Mouse (Mus musculus) T-helper 17 cell (primary cell): ENCODE measurements around the gene Ncdn.

Experiments used
- in situ Hi-C, 2 experiments: fragments of 300-600 bp; cut with MboI, MseI; formaldehyde crosslinking; loops; 1 replicate in 1 of 2; 2 replicates in 1 of 2; pipeline ENCODE4 v1.15.1; 2025; ENCODE audit warnings: high pct_unique_total_duplicates in 2 of 2

Gene Ncdn

GRCm38 (mm10) chr4:126753268-126754230, at the start of gene Ncdn, which contains the start of gene AU040320:
TSS of gene Ncdn (minus strand) at chr4:126753438.
TSS of gene AU040320 (plus strand) at chr4:126753544.
- in situ Hi-C loops, result loop anchor here in 1 of 2 experiments (5.0 kb wide), 1 partner anchor 196 kb away; the partner anchor contains the start of gene Clspn

- in situ Hi-C loops, result no loop called here
Observed at GRCm38 (mm10) chr4:126802174-126802573, 48.9 kb upstream of the Ncdn start.

- in situ Hi-C loops, result loop anchor here in 1 of 2 experiments (10.0 kb wide), 1 partner anchor 1342 kb away; no protein-coding TSS in a partner anchor
Observed at GRCm38 (mm10) chr4:126792341-126793102, 39.3 kb upstream of the Ncdn start.

DNA sequence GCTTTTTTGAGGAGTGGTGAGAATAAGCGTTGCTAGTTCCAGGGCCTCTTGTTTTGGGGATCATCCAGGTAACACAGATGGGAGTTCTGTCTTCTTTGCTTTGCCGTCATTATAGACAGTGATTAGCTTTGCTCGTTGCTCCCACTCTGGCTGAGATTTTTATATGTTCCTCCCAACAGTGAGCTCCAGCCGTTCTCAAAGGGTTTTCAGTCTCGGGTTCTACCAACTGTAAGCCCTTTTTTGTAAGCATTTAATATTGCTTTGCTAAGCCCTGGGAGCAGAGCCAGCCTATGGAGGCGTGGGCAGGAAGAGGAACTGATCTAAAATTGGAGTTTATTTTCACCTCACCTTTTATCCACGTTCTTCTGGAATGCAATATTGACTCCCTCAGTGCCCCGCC, 29.8 kb upstream of the Ncdn start:
- in situ Hi-C loops, result no loop called here

DNA sequence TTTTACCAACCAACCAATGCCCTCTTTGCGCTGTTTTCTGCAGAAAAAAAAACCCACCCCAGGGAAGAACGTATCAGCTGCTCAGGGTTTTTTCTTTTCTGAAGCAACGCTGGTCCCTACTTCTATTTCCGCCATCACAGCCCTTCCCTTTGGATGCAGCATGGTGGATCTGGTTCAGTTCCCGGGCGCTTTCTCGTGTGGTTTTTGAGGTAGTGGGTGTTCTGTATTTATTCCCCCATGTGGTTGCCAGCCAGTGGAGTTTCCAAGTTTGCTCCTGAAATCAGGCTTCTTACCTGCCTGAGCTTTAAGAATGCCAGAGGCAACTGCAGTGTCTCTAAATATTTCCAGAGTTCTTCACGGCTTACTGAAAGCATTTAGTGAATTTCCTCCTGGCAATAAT, 29.3 kb upstream of the Ncdn start:
- in situ Hi-C loops, result no loop called here

- in situ Hi-C loops, result no loop called here
Observed at GRCm38 (mm10) chr4:126781871-126782270, 28.6 kb upstream of the Ncdn start.

DNA sequence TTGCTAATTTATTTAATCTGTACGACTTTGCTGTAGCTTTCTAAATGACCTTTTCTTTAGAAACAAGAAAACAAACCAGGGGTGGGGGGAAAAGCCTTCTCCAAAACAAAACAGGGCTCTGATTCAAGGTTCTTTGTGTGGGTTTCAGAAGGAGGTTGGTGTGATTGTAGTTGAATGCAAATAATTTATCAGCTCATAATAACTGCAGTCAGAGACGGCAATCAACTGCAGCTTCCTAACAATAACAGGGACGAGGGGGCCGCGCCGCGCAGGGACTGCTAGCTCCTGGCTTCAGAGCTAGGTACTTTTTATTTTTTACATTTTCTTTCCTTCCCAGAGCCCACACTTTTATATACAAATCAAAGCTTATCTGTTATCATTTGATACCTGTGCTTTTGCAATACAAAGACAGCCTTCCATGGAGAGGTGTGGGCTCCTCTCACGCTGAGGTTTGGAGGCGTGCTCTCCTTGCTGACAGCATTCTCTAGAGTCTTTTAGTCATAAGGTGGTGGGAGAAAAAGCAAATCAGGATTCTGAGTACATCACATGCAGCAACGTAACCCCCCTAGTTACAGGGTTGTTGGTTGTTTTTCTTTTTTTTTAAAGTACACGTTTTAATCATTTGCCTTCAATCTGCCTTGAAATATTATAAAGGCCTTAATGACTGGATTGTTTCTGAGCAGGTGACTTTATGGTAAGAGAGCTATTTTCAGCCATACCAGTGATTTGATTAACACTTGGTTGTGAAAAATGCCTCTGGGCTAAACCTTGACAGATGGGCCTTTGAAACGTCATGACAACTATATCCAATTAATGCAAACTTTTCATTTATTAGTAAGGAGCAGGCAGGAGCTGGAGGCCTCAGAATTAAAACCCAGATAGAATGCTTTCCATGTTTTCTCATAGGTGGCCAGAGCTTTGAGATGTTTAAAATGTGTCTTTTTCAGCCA, 26.9 kb upstream of the Ncdn start:
- in situ Hi-C loops, result no loop called here

GRCm38 (mm10) chr4:126779148-126779581, 25.9 kb upstream of the Ncdn start:
- in situ Hi-C loops, result no loop called here

- in situ Hi-C loops, result no loop called here
Observed at GRCm38 (mm10) chr4:126775182-126775581, 21.9 kb upstream of the Ncdn start.

DNA sequence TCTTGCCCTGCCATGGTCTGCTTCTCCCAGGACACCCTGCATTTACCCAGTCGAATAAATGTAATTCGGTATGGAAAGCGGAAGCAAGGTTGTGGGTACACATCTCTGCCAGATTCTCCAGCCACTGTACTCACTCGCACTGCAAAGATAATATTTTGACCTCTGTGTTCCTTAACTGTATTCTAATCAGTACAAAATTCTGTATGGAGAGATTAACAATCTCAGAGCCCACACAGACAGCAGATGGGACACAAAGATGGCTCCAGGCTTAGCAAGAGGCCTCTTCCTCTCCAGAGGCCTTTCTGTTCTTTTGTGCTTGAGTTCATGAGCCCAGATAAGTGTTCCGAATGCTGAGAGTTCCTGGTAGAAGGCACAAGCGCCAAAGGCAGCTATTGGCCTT, 20.6 kb upstream of the Ncdn start:
- in situ Hi-C loops, result no loop called here

DNA sequence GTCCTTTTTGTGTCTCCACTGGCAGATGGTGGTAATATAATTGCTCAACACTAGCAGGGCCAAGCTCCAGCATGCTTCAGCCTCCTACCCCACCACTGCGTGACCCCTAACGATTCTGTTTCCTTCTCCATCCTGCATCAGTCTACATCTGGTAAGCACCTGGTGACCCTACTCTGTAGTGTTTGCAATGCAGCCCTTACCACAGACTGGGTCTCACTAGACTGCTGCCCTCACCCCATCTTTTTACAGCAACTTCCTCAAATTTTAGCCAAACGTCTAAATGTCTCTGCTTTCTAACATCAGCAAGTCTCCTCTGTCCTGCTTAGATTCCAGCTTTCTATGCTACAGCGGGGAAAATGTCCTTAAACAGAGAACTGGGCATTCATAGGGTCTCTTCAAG, 17.6 kb upstream of the Ncdn start:
- in situ Hi-C loops, result no loop called here

DNA sequence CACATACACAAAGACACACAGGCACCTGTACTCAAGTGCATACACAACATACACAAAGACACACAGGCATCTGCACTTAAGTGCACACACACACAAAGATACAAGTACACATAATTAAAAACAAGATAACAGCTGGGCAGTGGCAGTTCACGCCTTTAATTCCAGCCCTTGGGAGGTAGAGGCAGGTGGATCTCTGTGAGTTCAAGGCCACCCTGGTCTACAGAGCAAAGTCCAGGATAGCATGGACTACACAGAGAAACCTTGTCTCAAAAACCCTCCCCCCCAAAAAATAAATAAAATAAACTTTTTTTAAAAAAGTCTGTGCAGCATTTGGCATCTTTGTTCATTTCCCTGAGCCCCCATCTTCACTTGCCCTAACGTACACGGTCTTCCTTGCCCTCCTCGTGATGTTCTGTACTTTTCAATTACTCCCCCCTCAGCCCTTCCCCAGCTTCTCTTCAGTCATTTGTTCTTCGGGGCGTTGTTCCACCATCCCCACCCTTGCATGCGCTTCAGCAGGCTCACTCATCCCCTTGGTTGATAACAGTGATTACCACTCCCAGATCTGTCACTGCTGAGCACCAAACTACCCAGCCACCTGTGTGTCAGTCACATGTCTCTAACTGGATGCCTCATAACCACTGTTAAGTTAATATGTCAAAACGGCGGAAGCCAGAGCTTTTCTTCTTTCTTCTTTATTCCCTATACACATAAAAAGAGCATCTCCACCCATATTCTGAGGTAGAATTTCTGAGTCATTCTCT, 16.7 kb upstream of the Ncdn start:
- in situ Hi-C loops, result no loop called here

GRCm38 (mm10) chr4:126763483-126763882, 10.2 kb upstream of the Ncdn start:
- in situ Hi-C loops, result no loop called here

GRCm38 (mm10) chr4:126762586-126763359, 9.5 kb upstream of the Ncdn start:
- in situ Hi-C loops, result no loop called here

DNA sequence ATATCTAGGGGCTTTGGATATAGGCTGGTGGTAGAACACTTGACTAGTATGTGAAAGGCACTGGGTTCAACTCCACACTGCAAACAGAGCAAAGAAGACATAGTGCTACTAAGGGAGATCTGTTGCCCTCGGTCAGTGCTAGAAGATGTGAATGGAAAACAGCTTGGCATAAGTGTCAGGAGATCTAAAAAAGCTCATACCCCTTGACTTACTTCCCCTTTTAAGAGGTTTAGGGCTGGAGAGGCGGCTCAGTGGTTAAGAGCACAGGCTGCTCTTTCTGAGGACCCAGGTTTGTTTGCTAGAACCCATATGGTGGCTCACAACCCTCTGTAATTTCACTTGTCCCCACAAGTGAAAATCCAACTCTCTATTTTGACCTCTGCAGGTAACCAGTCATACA, 6.2 kb upstream of the Ncdn start:
- in situ Hi-C loops, result no loop called here

DNA sequence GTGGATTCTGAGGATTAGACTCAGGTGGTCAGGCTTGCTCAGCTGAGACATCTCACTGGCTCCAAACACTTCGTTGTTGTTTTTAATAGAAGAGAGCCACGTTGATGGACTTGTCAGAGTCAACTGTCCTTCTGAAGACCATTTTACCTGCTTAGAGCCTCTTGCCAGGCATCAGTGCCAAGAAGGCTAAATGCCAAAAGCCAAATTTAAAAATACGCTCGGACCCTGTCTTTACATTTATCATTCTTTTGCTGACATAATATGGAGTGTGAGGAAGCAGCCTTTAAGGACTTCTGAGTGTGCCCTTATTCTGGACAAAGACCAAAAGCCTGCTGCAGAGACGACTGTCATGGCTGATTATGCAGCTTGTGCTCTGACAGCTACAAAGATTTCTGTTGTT, 5.1 kb upstream of the Ncdn start:
- in situ Hi-C loops, result no loop called here

GRCm38 (mm10) chr4:126756766-126757165, 3.5 kb upstream of the Ncdn start:
- in situ Hi-C loops, result no loop called here

DNA sequence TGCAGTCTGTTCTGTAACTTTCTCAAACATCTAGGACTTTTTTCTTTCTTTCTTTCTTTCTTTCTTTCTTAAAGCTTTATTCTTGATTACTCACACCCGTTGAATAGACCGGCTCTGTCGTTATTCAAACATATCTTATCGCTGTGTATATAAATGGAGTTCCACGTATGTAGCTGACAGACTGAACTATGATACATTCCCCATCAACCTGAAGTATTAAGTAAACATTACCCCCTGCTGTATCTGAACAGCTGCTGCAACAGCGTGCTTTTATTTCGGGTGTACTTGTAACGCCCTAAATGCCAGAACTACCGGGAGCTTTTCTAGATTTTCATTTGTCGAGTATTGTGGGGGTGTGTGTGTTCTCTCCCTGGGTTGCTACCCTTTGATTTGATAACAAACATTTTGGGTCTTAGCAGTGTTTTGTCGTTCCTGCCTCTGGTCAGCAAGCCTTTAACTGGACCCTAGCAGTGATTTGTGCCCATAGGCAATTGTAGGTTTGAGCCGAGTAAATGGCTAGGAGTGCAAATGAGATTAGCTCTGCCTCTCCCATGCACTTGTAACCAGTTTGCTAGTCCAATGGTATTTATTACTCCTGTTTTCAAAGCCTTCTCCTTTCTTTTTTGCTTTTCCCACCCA, 1.6 kb upstream of the Ncdn start:
- in situ Hi-C loops, result loop anchor here in 1 of 2 experiments (5.0 kb wide), 1 partner anchor 198 kb away; the partner anchor contains the start of gene Clspn

DNA sequence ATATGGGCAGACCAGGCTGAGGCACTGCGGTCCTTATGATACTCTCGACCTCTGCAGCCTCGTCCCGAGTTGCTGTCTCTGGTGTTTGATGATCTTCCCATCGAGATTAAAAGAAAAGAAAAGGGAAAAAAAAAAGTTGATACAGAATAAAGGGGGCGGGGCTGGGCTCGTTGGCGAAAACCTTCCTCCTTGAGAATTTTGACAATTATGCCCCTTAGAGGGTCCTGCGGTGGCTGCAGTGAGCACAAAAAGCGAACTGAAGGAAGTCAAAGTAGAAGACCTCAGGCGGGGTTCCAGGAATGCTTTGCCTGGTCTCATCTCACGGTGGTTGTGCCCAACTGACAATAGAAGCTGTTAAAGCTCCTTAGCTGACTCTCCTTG, 983 bp upstream of the Ncdn start:
- in situ Hi-C loops, result loop anchor here in 1 of 2 experiments (5.0 kb wide), 1 partner anchor 197 kb away; the partner anchor contains the start of gene Clspn
